Mouse (Mus musculus) liver, adult 2 months (tissue): ENCODE data around the gene Slc2a12.

Experiments
- CTCF ChIP-seq: fragments of 200-500 bp; IDR thresholded peaks from 2 replicates; pipeline ENCODE4 v1.5.1; 2011; ENCODE audit warnings: low read depth, low read length, control low read depth
- POLR2A ChIP-seq: fragments of 200-500 bp; IDR thresholded peaks from 2 replicates; pipeline ENCODE4 v1.6.1; 2011; ENCODE audit warnings: low read length, control low read depth; ENCODE audit not compliant: insufficient read depth; ENCODE audit errors: extremely low read depth

GRCm38 (mm10) chr10:22703844-22704243 is 59.0 kb downstream of the Slc2a12 start:
- TF ChIP-seq POLR2A (no peak), CTCF (no peak)
